Mouse (Mus musculus): ENCODE results near the gene Shb. TPM values are rescaled to one million over a fixed set of nuclear protein-coding genes. Genes with fewer than 3 reads are reported as not detected.

Shb gene
- polyA plus RNA-seq, 1 experiment, result 6.5 TPM

DNA sequence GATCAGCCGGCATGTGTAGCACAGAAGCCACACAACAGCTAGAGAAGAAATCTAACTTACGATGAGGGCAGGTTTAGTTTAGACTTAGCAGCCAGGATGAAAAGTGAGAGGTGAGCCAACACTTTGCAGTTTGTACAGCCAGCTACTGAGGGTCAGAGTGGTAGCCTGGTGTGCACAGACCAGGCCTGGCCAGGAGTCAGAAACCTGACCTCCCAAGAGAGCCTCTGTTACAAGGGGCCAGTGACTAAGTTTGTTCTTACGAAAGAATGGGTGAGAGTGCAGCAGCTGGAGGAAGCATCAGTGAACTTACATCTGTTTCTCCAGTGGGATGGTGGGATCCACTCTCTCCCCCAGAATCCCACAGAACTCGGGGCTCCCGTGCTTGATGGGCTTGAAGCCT is 85.1 kb downstream of the Shb start:
- H3K27ac ChIP-seq (ENCODE audit: control insufficient read depth, insufficient read depth, low read depth, low read length, poor library complexity), result no peak overlapping the region
- WGBS, result 83% methylated on average over 5 of the region's 5 CpGs
- no peak for TF ChIP-seq POLR2A (IDR thresholded peaks at IDR 0.05; ENCODE audit: borderline replicate concordance, control insufficient read depth, low read depth, low read length)
- TF ChIP-seq CTCF (IDR thresholded peaks at IDR 0.05; ENCODE audit: control insufficient read depth, insufficient read depth, low read length), result no peak

DNA sequence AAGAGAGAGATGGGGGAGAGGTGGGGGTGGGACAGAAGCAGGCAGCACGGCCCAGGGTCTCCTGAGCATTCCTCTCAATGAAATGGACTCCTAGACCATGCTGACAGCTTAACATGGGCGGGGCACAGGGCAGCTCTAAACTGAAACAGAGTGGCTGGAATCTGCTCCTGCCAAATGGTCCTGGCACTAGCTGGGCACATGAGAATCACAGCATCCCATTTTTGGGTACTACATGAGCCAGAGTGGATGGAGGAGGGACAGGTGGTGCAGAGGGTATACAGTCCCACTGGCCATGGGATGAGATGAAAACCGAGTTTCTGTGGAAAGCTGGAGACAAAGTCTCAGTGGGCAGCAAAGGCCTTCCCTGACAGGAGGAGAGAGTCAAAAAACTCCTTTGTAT is 87.0 kb downstream of the Shb start:
- Histone ChIP-seq H3K27ac (ENCODE audit: control insufficient read depth, insufficient read depth, low read depth, low read length, poor library complexity) (no peak overlapping the region), H3K4me3 (replicated peaks; ENCODE audit: control insufficient read depth, low read depth, low read length) (no peak overlapping the region), H3K4me1 (ENCODE audit: control insufficient read depth, insufficient read depth, low read length) (no peaks in the 10 kb centered on the region)
- WGBS, result 68% methylated on average over 3 of the region's 3 CpGs
- TF ChIP-seq CTCF (IDR thresholded peaks at IDR 0.05; ENCODE audit: control insufficient read depth, insufficient read depth, low read length) (no peak), POLR2A (IDR thresholded peaks at IDR 0.05; ENCODE audit: borderline replicate concordance, control insufficient read depth, low read depth, low read length) (no peak)

More for the DNA sequence above, 85.1 kb downstream of the Shb start:
- Histone ChIP-seq H3K4me3 (replicated peaks; ENCODE audit: control insufficient read depth, low read depth, low read length) (no peak overlapping the region), H3K4me1 (ENCODE audit: control insufficient read depth, insufficient read depth, low read length) (peaks cover 4% of the 10 kb centered on the region)

DNA sequence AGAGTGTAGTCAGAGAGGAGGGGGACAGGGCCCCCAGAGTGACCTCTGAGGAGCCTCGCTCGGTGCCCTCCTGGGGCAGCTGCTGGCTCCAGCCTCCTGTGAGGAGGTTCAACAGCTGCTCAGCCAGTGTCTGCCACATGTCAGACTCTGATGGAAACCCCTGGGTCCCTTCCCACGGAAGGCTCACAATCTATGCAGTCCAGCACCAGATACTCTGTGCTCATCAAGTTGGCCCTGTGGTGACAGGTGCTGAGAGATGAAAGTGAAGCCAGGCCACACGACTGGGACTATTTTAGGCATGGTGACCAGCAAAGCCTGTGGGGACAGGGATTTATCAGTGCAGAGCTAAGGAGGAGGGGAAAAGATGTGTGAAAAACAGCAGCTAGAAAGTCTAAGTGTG is 87.5 kb downstream of the Shb start:
- no peak overlapping the region for H3K27ac ChIP-seq (ENCODE audit: control insufficient read depth, insufficient read depth, low read depth, low read length, poor library complexity)
- 79% methylated on average over 4 of the region's 4 CpGs for WGBS
- no peak for TF ChIP-seq POLR2A (IDR thresholded peaks at IDR 0.05; ENCODE audit: borderline replicate concordance, control insufficient read depth, low read depth, low read length)
- TF ChIP-seq CTCF (IDR thresholded peaks at IDR 0.05; ENCODE audit: control insufficient read depth, insufficient read depth, low read length), result no peak
- no peaks in the 10 kb centered on the region for H3K4me1 ChIP-seq (ENCODE audit: control insufficient read depth, insufficient read depth, low read length)
- H3K4me3 ChIP-seq (replicated peaks; ENCODE audit: control insufficient read depth, low read depth, low read length), result no peak overlapping the region

DNA sequence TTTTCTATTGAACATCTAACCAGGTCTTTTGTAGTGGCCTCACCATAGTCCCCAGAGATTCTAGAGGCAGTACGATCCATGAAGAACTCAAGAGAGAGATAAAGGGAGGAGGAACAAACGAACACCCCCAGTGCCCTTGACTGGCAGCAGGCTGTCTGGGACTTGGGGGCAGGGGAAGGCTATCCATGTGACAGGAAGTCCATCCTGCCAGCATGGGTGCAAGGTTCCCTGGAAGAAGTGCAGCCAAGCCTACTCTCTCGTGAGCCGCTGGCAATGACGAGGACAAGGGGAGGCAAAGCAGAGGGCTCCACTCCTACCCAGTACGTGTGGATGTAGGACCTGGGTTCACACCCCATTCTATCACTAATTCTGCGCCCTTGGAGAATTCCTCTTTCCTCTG is 88.6 kb downstream of the Shb start:
- no peak overlapping the region for H3K4me3 ChIP-seq (replicated peaks; ENCODE audit: control insufficient read depth, low read depth, low read length)
- H3K27ac ChIP-seq (ENCODE audit: control insufficient read depth, insufficient read depth, low read depth, low read length, poor library complexity), result no peak overlapping the region
- no peaks in the 10 kb centered on the region for H3K4me1 ChIP-seq (ENCODE audit: control insufficient read depth, insufficient read depth, low read length)
- TF ChIP-seq POLR2A (IDR thresholded peaks at IDR 0.05; ENCODE audit: borderline replicate concordance, control insufficient read depth, low read depth, low read length) (no peak), CTCF (IDR thresholded peaks at IDR 0.05; ENCODE audit: control insufficient read depth, insufficient read depth, low read length) (no peak)
- WGBS, result 76% methylated on average over 7 of the region's 7 CpGs

DNA sequence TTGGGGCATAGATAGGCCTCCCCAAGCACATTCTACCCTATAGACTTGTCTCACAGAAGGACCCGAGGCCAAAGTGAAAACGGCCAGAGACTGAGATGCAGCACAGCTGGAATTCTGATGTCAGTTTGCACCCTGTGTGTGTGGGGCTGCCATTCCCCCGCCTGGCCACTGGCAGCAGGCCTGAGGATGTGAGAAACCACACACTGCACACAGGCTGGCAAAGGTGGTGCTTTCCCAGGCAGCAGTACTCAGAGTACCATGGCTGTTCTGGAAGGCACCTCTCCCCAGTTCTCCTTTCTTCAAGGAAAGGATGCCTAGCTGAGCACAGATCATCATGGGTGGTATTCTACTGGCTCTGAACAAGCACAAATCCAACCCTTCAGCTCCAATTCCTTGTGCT is 90.0 kb downstream of the Shb start:
- Histone ChIP-seq H3K4me1 (ENCODE audit: control insufficient read depth, insufficient read depth, low read length) (no peaks in the 10 kb centered on the region), H3K27ac (ENCODE audit: control insufficient read depth, insufficient read depth, low read depth, low read length, poor library complexity) (no peak overlapping the region), H3K4me3 (replicated peaks; ENCODE audit: control insufficient read depth, low read depth, low read length) (no peak overlapping the region)
- TF ChIP-seq CTCF (IDR thresholded peaks at IDR 0.05; ENCODE audit: control insufficient read depth, insufficient read depth, low read length) (no peak), POLR2A (IDR thresholded peaks at IDR 0.05; ENCODE audit: borderline replicate concordance, control insufficient read depth, low read depth, low read length) (no peak)
- WGBS, result 79% methylated on average over 3 of the region's 3 CpGs

DNA sequence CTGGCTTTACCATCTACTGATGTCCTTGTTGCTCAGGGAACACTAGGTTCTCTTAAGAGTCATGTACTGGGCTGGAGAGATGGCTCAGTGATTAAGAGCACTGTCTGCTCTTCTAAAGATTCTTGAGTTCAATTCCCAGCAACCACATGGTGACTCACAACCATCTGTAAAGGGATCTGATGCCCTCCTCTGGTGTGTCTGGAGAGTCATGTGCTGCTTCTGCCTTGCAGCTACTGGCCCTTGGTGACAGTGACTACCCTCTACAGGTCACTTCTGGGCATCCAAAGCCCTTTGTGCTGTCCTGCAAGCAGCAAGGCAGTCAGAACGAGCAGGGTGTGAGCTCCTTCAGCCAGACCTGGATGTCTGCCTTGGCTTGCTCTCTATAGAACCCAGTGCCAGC is 90.5 kb downstream of the Shb start:
- WGBS, result 58% methylated on average over 1 of the region's 1 CpGs

DNA sequence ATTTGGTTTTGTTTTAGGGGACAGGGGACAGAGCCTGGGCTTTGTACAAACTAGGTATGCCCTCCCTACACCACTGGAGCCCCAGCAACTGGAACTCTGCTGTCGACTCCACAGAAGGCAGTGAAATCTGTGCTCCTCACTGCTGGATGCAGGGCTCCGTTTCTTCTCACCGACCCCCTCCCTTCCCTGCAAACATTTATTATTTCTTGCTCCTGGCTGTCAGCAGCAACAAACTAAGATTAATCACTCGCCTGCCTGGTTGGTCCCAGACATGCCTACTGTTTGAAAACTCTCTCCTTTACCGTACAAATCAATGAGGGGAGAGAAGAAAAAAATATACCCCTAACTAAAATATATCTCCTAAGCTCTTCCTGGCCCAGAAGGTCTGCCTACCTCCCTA is 93.0 kb downstream of the Shb start:
- 80% methylated on average over 5 of the region's 5 CpGs for WGBS
- H3K4me3 ChIP-seq (replicated peaks; ENCODE audit: control insufficient read depth, low read depth, low read length), result no peak overlapping the region
- no peak overlapping the region for H3K27ac ChIP-seq (ENCODE audit: control insufficient read depth, insufficient read depth, low read depth, low read length, poor library complexity)
- no peaks in the 10 kb centered on the region for H3K4me1 ChIP-seq (ENCODE audit: control insufficient read depth, insufficient read depth, low read length)
- TF ChIP-seq CTCF (IDR thresholded peaks at IDR 0.05; ENCODE audit: control insufficient read depth, insufficient read depth, low read length) (no peak), POLR2A (IDR thresholded peaks at IDR 0.05; ENCODE audit: borderline replicate concordance, control insufficient read depth, low read depth, low read length) (no peak)

More for the DNA sequence above, 90.5 kb downstream of the Shb start:
- H3K4me1 ChIP-seq (ENCODE audit: control insufficient read depth, insufficient read depth, low read length), result no peaks in the 10 kb centered on the region
- H3K27ac ChIP-seq (ENCODE audit: control insufficient read depth, insufficient read depth, low read depth, low read length, poor library complexity), result no peak overlapping the region
- no peak overlapping the region for H3K4me3 ChIP-seq (replicated peaks; ENCODE audit: control insufficient read depth, low read depth, low read length)
- TF ChIP-seq POLR2A (IDR thresholded peaks at IDR 0.05; ENCODE audit: borderline replicate concordance, control insufficient read depth, low read depth, low read length), result no peak
- TF ChIP-seq CTCF (IDR thresholded peaks at IDR 0.05; ENCODE audit: control insufficient read depth, insufficient read depth, low read length), result no peak

DNA sequence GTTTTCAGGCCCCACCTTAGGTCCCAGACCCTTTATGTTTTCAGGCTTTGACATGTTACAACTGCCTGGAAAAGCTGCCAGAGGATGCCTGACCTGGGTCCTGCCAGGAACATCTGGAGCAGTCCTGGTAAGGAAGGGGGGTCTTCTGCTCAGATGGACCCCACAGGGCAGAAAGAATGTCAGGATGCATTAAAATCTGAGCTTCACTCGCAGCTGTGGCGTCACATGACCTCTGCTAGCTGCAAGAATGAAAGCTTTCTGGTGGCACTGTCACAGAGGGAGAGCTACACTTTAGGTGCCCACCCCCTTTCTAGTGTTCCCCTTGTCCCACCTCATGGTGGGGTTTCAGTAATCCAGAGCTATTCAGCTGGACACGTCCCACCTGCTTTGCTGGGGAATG is 95.3 kb downstream of the Shb start:
- Histone ChIP-seq H3K27ac (ENCODE audit: control insufficient read depth, insufficient read depth, low read depth, low read length, poor library complexity) (no peak overlapping the region), H3K4me1 (ENCODE audit: control insufficient read depth, insufficient read depth, low read length) (no peaks in the 10 kb centered on the region), H3K4me3 (replicated peaks; ENCODE audit: control insufficient read depth, low read depth, low read length) (no peak overlapping the region)
- 83% methylated on average over 3 of the region's 3 CpGs for WGBS
- TF ChIP-seq POLR2A (IDR thresholded peaks at IDR 0.05; ENCODE audit: borderline replicate concordance, control insufficient read depth, low read depth, low read length) (no peak), CTCF (IDR thresholded peaks at IDR 0.05; ENCODE audit: control insufficient read depth, insufficient read depth, low read length) (no peak)

DNA sequence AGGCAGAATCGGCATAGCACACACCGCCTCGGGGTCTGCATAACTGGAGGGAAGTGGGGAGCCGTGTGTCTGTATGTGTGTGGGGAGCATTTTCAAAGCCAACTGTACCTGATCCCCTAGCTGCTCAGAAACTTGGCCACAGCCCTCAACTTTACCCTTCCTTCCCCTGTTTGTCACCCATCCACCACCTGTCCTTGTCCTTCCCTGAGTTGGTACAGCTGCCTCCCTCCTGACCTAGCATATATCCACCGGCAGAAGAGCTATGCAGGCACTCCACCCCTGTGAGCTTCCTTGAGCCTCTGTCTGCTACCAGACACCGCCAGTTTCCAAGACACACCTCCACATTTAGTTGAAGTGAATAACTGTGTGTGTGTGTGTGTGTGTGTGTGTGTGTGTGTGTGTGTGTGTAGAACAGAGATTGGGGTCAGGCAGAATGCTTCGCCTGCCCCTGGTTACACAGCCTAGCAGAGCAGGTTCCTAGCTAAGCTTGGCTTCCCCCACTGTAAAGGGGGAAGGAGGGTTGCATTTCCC is 95.8 kb downstream of the Shb start:
- WGBS, result 71% methylated on average over 7 of the region's 7 CpGs
- H3K4me3 ChIP-seq (replicated peaks; ENCODE audit: control insufficient read depth, low read depth, low read length), result no peak overlapping the region
- H3K27ac ChIP-seq (ENCODE audit: control insufficient read depth, insufficient read depth, low read depth, low read length, poor library complexity), result no peak overlapping the region
- TF ChIP-seq POLR2A (IDR thresholded peaks at IDR 0.05; ENCODE audit: borderline replicate concordance, control insufficient read depth, low read depth, low read length) (no peak), CTCF (IDR thresholded peaks at IDR 0.05; ENCODE audit: control insufficient read depth, insufficient read depth, low read length) (no peak)
- H3K4me1 ChIP-seq (ENCODE audit: control insufficient read depth, insufficient read depth, low read length), result no peaks in the 10 kb centered on the region

Data from bone marrow, adult 2 months (tissue).